Mouse (Mus musculus): ENCODE results near the gene Atxn7l1. TPM values are rescaled to one million over a fixed set of nuclear protein-coding genes. Genes with fewer than 3 reads are reported as not detected.

Gene Atxn7l1
- polyA plus RNA-seq, 1 experiment from 2014 or later: 15.4 TPM

DNA sequence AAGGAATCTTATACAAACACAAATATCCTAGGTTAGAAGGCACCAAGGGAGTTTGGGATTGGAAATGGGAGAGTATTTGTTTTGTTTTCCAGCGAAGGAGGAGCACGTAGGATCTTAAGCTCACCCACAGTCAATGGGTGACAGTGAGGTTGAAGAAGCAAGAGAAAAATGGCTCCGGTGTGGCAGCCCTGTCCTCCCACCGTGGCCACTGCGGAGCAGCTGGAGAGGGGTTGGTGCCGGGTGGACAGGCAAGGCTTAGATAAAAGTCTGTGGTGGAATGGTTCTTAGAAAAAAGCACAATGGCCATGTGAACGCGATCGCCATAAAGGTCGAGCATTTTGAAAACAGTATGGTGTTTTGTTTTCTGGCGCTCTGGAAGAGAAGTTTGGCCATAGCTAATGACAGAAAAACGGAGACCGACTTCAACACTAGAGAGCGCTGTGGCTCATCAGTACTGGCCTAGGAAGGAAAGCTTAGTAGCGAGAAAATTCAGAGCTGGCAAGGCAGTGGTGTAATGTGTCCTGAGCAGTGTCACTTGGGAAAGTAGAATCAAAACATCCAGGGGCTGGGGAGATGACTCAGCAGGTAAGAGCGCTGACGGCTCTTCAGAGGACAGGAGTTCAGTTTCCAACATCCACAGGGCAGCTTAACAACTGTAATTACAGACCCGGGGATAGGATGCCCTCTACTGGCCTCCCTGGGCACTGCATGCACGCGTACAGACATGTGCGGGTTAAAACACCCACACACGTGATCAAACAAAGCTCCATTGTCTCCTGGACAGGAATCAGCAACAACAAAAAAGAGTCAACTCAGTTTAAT, 232.3 kb downstream of the Atxn7l1 start:
- no peak overlapping the region for H3K9ac ChIP-seq (replicated peaks)
- peak; percentile 66 for ATAC-seq (replicated peaks)
- H3K4me1 ChIP-seq: no peaks in the 10 kb centered on the region
- H3K9me3 ChIP-seq: no peaks in the 10 kb centered on the region
- no peaks in the 10 kb centered on the region for H3K36me3 ChIP-seq
- WGBS: 18% methylated on average over 22 of the region's 22 CpGs
- peak overlapping the region; percentile 9 for H3K4me2 ChIP-seq (replicated peaks)
- H3K4me3 ChIP-seq: no peak overlapping the region; the same call in 1 of the 2 replicates
- H3K27me3 ChIP-seq: no peaks in the 10 kb centered on the region
- no peak overlapping the region for H3K27ac ChIP-seq (replicated peaks)

DNA sequence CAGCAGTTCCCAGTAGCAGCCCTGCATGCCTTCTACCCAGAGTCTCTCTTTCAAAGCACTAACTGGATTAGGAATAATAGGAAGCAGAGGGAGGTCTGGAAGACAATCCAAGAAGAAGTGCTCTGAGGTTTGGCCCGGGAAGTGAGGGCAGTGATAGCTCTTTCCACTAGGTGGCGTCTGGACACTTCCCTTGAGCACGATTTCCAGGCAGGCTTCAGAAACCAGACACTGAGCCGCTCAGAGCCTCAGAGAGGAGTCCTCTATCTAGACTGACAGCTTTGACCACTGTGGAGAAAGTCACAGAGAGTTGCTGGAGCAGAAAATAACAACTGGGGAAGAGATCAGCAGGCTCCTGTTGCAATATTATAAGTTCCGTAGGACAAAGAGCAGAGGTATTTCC, 241.3 kb downstream of the Atxn7l1 start:
- Histone ChIP-seq H3K4me1 (no peaks in the 10 kb centered on the region), H3K4me2 (replicated peaks) (no peak overlapping the region), H3K36me3 (no peaks in the 10 kb centered on the region), H3K4me3 (no peak overlapping the region), H3K9ac (replicated peaks) (no peak overlapping the region), H3K9me3 (no peaks in the 10 kb centered on the region), H3K27me3 (peaks cover 7% of the 10 kb centered on the region; the same call in 1 of the 2 replicates), H3K27ac (replicated peaks) (no peak overlapping the region)
- peak; percentile 81 for ATAC-seq (replicated peaks)
- WGBS: 10% methylated on average over 5 of the region's 5 CpGs

DNA sequence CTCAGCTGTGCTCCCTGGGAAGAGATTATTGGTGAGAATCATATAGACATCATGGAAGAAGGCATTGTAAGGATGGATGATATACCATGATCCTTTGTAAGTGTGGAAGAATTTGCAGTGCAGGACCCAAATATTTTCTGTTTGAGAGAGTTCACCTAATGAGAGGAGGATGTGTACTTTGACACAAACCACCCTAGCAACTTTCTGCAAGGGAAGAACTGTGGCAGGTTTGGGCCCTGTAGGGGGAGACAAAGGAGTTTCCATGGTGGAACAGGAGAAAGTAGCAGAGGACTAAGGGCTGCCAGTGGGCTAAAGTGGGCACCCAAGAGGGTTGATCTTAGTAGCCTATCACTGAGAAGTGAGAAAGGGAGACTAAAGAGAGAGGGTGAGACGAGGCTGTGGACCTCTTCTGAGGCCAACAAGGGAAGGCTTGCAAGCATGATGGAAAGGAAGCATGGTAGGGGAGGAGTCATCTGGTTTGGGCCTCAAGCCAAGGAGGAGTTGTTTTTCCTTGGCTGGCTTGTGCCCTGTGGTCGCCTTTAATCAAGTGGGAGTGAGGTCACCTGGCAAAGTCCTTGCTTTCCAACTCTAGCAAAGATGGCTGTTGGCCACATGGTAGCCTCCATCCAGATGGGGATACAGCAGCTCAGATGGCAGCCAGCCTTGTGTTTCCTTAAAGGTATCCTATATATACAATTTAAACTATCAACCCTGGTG, 243.5 kb downstream of the Atxn7l1 start:
- H3K9me3 ChIP-seq: no peaks in the 10 kb centered on the region
- H3K4me3 ChIP-seq: no peak overlapping the region
- H3K9ac ChIP-seq (replicated peaks): no peak overlapping the region
- H3K4me1 ChIP-seq: peaks cover 8% of the 10 kb centered on the region; the same call in 1 of the 2 replicates
- peaks cover 7% of the 10 kb centered on the region; the same call in 1 of the 2 replicates for H3K27me3 ChIP-seq
- H3K4me2 ChIP-seq (replicated peaks): no peak overlapping the region
- no peak overlapping the region for H3K27ac ChIP-seq (replicated peaks)
- 66% methylated on average over 2 of the region's 2 CpGs for WGBS
- no peaks in the 10 kb centered on the region for H3K36me3 ChIP-seq
- ATAC-seq (replicated peaks): no peak

DNA sequence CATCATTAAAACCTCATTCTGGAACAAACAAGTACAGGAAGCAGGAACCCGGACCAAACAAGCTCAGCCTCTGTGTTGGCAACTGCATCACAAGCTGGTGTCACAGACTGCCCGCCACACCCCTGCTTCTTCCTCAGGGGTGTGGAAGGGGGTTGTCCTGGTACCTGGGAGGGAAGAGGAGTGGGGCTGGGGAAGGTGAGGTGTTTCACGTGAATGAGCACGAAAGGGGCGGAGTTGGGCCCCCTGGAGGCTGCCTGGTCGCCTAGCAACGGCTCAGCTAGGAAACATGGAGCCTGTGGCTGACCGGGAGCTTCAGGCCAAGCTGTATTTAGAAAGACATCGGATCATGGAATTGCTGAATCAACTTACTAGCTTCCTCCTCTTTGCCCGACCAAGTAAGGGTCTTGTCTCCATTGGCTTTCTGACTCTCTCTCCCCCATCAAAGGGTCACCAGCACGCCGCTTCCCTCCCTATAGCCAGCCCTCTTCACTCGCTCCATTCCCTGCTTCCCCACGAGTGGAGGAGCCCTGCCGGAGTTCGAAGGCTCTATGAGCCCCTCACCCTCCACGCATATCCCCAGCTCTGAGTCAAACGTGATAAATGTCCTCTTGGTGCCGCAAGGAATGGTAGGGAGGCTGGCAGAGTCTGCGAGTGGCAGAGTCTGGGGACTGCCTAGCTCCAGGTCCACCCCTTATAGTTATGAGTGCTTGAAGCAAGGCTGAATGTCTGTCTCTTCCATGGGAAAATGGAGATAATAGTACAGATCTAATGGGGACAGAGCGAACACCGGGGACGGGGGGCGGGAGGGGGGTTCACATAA, 247.5 kb downstream of the Atxn7l1 start, which contains the start of gene Efcab10:
Gene Efcab10 (plus strand): TSS at position 51 of the 820 bp plus-strand sequence.
- Histone ChIP-seq H3K9ac (replicated peaks) (peak within 1 kb of the TSS; percentile 43), H3K4me2 (replicated peaks) (peak within 1 kb of the TSS; percentile 44), H3K27ac (replicated peaks) (peak within 1 kb of the TSS; percentile 19; the same call in 1 of the 2 replicates), H3K4me3 (peak within 1 kb of the TSS; percentile 30), H3K9me3 (no peaks in the 10 kb centered on the region), H3K27me3 (no peaks in the 10 kb centered on the region), H3K36me3 (no peaks in the 10 kb centered on the region), H3K4me1 (peaks cover 8% of the 10 kb centered on the region; the same call in 1 of the 2 replicates)
- peak; percentile 85 for ATAC-seq (replicated peaks)
- WGBS: 8% methylated on average over 24 of the region's 24 CpGs

DNA sequence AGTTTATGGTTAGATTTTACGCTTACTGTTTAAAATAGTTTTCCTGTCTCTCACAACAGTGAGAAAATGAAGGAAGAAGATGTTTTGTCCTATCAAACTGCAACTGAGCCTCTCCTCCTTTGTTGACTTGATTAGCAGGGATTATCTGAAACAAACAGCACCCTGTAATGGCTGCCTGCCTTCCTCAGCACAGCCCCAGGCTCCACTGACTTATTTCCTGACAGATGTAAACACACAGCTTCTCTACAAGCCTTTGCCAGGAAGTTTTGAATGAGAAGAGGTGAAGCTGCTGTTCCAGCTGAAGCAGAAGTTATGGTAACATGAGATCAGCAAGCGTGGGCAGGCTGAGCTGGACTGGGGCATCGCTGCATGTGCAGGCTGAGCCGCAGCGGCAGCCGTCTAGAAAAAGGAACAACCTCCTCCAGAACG, 255.8 kb downstream of the Atxn7l1 start:
- Histone ChIP-seq H3K27ac (replicated peaks) (no peak overlapping the region), H3K27me3 (no peaks in the 10 kb centered on the region), H3K9me3 (no peaks in the 10 kb centered on the region), H3K4me1 (no peaks in the 10 kb centered on the region), H3K4me2 (replicated peaks) (no peak overlapping the region), H3K4me3 (no peak overlapping the region), H3K36me3 (no peaks in the 10 kb centered on the region), H3K9ac (replicated peaks) (no peak overlapping the region)
- WGBS: 63% methylated on average over 7 of the region's 7 CpGs
- ATAC-seq (replicated peaks): no peak

DNA sequence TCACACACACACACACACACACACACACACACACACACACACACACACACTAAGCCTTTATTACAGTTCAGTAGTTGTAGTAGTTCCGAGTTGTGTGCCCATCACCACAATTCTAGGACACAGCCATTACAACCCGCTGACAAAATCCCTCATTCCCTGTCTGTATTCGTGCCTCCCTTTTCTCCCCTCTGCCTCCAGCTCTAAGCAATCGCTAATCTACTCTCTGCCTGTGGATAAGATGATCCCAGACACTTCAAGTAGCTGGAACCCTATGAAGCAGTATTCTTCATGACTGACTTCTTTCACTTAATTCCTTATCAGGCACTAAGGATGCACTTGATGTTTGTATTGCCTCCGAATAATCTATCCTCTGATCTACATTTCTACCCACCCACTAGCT, 257.5 kb downstream of the Atxn7l1 start:
- Histone ChIP-seq H3K4me1 (no peaks in the 10 kb centered on the region), H3K4me3 (no peak overlapping the region), H3K9me3 (no peaks in the 10 kb centered on the region), H3K27ac (replicated peaks) (no peak overlapping the region), H3K27me3 (no peaks in the 10 kb centered on the region), H3K36me3 (no peaks in the 10 kb centered on the region), H3K4me2 (replicated peaks) (no peak overlapping the region), H3K9ac (replicated peaks) (no peak overlapping the region)
- no peak for ATAC-seq (replicated peaks)
- WGBS: 44% methylated on average over 5 of the region's 5 CpGs

DNA sequence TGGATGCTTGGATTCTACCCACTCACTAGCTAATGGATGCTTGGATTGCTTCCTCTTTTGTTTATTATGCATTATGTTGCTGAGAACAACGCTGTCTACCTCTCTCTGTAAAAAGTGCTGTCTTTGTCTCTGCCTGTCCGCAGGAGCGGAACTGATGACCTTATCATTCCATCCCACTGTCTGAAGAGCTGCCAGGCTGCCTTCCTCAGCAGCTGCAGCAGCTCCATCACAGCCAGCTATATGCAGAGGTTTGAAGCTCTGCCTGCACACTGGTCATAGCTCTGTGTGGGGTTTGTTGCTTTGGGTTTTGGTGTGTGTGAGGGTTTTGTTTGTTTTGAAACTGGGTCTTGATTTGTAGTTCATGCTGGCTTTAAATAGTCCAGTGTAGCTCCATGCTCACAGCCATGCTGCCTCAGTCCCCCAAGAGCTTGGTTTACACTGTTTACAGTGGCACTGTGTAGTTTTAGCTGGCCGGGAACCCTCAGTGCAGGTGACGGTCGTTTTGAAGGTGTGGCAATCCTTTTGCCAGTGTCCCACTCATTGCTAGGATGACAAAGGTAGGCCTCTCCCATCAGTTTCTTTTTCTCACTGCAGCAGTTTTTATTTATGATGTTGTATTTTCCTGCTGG, 258.0 kb downstream of the Atxn7l1 start:
- no peak overlapping the region for H3K27ac ChIP-seq (replicated peaks)
- H3K27me3 ChIP-seq: no peaks in the 10 kb centered on the region
- H3K36me3 ChIP-seq: no peaks in the 10 kb centered on the region
- no peak overlapping the region for H3K9ac ChIP-seq (replicated peaks)
- H3K9me3 ChIP-seq: no peaks in the 10 kb centered on the region
- 38% methylated on average over 6 of the region's 6 CpGs for WGBS
- ATAC-seq (replicated peaks): 0 out of 2 replicates have a peak, but pooled peaks have one; percentile 23
- H3K4me2 ChIP-seq (replicated peaks): no peak overlapping the region
- H3K4me3 ChIP-seq: no peak overlapping the region
- H3K4me1 ChIP-seq: no peaks in the 10 kb centered on the region

DNA sequence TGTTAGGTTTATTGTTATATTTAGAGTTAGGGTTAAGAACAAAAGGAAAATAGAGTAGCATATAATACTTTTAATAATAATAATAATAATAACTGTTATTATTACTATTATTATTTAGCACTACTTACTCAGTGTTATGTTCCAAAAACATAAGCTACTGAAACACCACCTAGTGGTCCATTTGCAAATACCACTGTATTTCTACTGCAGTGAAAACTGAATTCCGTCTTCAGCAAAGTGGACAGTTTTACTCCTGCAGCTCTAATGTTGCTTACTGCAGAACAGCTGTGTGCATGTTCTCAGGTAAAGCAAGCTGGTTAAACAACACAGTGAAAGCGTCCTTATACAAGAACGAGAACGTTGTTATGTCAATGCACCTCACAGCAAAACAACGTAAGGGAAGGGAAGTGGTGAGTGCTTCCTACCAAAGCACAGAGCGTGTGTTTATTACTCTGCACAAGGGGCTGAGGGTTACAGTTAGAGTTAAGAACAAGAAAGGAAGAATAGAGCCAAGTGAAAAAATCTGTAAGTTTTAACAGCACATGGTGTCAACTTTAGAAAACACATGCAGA, 264.2 kb downstream of the Atxn7l1 start:
- Histone ChIP-seq H3K36me3 (no peaks in the 10 kb centered on the region), H3K27ac (replicated peaks) (no peak overlapping the region), H3K27me3 (no peaks in the 10 kb centered on the region), H3K4me2 (replicated peaks) (no peak overlapping the region), H3K4me1 (no peaks in the 10 kb centered on the region), H3K9ac (replicated peaks) (no peak overlapping the region), H3K9me3 (no peaks in the 10 kb centered on the region), H3K4me3 (no peak overlapping the region)
- ATAC-seq (replicated peaks): no peak
- 54% methylated on average over 6 of the region's 6 CpGs for WGBS

Other genes starting within 250 kb of the Atxn7l1 start
- gene Sypl, start 193.8 kb upstream of the Atxn7l1 start, polyA plus RNA-seq (2015; fragmentation: Nextera tagmentation; extraction: Ambion mirVana): 39.8 TPM in 2 replicates
- 0.20 and 0.29 TPM in 2 replicates for gene Cdhr3, start 54.8 kb upstream of the Atxn7l1 start, polyA plus RNA-seq (2015; fragmentation: Nextera tagmentation; extraction: Ambion mirVana)
- 2.6 and 3.1 TPM in 2 replicates for gene Efcab10, start 247.2 kb downstream of the Atxn7l1 start, polyA plus RNA-seq (2015; fragmentation: Nextera tagmentation; extraction: Ambion mirVana)

Measured in forebrain, embryonic 15.5 days (tissue).